Mouse (Mus musculus): Measurements from ENCODE around the gene Slc18a2. TPM values are rescaled to one million over a fixed set of nuclear protein-coding genes. Genes with fewer than 3 reads are reported as not detected.

Gene Slc18a2
- total and polyA plus RNA-seq, 3 experiments = 0.04 to 0.86 TPM; not detected in 1

GRCm38 (mm10) chr19:59228376-59228775 lies 32.3 kb upstream of the Slc18a2 start:
- Histone ChIP-seq H3K79me2 (replicated peaks; ENCODE audit: control insufficient read depth, extremely low read depth, insufficient read depth, poor library complexity, severe bottlenecking) (no peaks in the 10 kb centered on the region), H3K9me3 (replicated peaks; ENCODE audit: low read length) (no peaks in the 10 kb centered on the region), H3K27ac (ENCODE audit: insufficient read depth, low read depth) (no peak overlapping the region), H3K4me3 (replicated peaks in 1 of 3; ENCODE audit: low read depth in 2 of 3, low read length in 2 of 3, poor library complexity in 1 of 3) (no peak overlapping the region), H3K9ac (ENCODE audit: insufficient read depth, low read depth) (no peak overlapping the region), H3K4me2 (ENCODE audit: insufficient read depth, low read depth, poor library complexity, severe bottlenecking) (no peak overlapping the region), H3K4me1 (ENCODE audit: control insufficient read depth in 1 of 2, insufficient read depth in 2 of 2) (peaks cover 0 to 7% of the 10 kb centered on the region in 2 experiments; a peak in 2 of 4 replicates), H3K27me3 (replicated peaks) (peaks cover 2% of the 10 kb centered on the region), H3K36me3 (replicated peaks in 1 of 2; ENCODE audit: control insufficient read depth in 1 of 2, insufficient read depth in 1 of 2, low read length in 1 of 2) (no peaks in the 10 kb centered on the region)
- no peak for DNase-seq (ENCODE audit: extremely low read depth)
- in situ Hi-C loops (cut with MboI; ENCODE audit: low pct_ligation_motif_present, low pct_unique_long_range_greater_than_20kb, low sequenced_read_pairs) = no loop called here
- dilution Hi-C loops (cut with MboI; ENCODE audit: extremely low pct_ligation_motif_present, extremely low pct_unique_long_range_greater_than_20kb, low sequenced_read_pairs) = no loop called here
- no peak for TF ChIP-seq SMC3 (IDR thresholded peaks at IDR 0.05; ENCODE audit: low read depth, low read length)
- no peak for TF ChIP-seq MAZ (IDR thresholded peaks at IDR 0.05; ENCODE audit: low read depth, low read length)
- no peak for TF ChIP-seq JUND (conservative IDR thresholded peaks at IDR 0.05; ENCODE audit: low read depth, low read length)
- no peak for TF ChIP-seq TBP (conservative IDR thresholded peaks at IDR 0.05; ENCODE audit: low read depth, low read length)
- TF ChIP-seq CHD1 (IDR thresholded peaks at IDR 0.05; ENCODE audit: low read depth, low read length) = no peak
- TF ChIP-seq E2F4 (IDR thresholded peaks at IDR 0.05; ENCODE audit: insufficient replicate concordance, low read depth, low read length) = no peak
- no peak for TF ChIP-seq ZC3H11A (IDR thresholded peaks at IDR 0.05; ENCODE audit: low read depth, low read length)
- no peak for TF ChIP-seq USF2 (conservative IDR thresholded peaks at IDR 0.05; ENCODE audit: low read depth, low read length)
- TF ChIP-seq USF1 (IDR thresholded peaks at IDR 0.05; ENCODE audit: low read depth, low read length) = no peak
- no peak for TF ChIP-seq POLR2AphosphoS2 (IDR thresholded peaks at IDR 0.05; ENCODE audit: low read depth, low read length)
- TF ChIP-seq UBTF (IDR thresholded peaks at IDR 0.05; ENCODE audit: low read depth, low read length) = no peak

DNA sequence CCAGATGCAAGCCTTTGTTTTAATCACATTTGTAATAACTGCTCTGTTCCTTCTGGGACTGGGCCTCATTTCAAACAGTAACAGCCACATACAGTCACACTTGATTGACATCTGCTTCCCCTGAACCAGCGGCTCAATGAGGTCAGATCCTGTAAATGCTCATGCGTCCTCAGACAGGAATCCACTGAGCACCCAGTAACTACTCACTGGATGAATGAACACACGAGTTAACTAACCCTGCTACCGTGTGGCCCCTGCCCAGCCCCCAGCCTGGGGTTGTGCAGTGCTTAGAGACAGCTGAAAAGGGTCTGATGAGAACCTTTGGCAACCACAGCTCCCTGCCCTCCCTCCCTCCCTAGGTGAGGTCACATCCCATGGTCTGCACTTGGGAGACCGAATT lies 27.9 kb upstream of the Slc18a2 start:
- in situ Hi-C loops (cut with MboI; ENCODE audit: low pct_ligation_motif_present, low pct_unique_long_range_greater_than_20kb, low sequenced_read_pairs) = no loop called here

More for the DNA sequence above, 27.9 kb upstream of the Slc18a2 start:
- TF ChIP-seq CHD1 (IDR thresholded peaks at IDR 0.05; ENCODE audit: low read depth, low read length) (no peak), NELFE (IDR thresholded peaks at IDR 0.05; ENCODE audit: low read depth, low read length) (no peak), SIN3A (IDR thresholded peaks at IDR 0.05; ENCODE audit: low read length) (no peak), KAT2A (IDR thresholded peaks at IDR 0.05; ENCODE audit: insufficient replicate concordance, low read length) (no peak), RAD21 (IDR thresholded peaks at IDR 0.05; ENCODE audit: low read depth, low read length) (no peak), PAX5 (IDR thresholded peaks at IDR 0.05; ENCODE audit: low read length) (no peak), UBTF (IDR thresholded peaks at IDR 0.05; ENCODE audit: low read depth, low read length) (no peak), MYC (IDR thresholded peaks at IDR 0.05; ENCODE audit: low read depth, low read length) (no peak), USF2 (conservative IDR thresholded peaks at IDR 0.05; ENCODE audit: low read depth, low read length) (no peak), ZKSCAN1 (IDR thresholded peaks at IDR 0.05; ENCODE audit: borderline replicate concordance, low read depth, low read length) (no peak), TCF12 (IDR thresholded peaks at IDR 0.05; ENCODE audit: low read depth, low read length) (no peak), E2F4 (IDR thresholded peaks at IDR 0.05; ENCODE audit: insufficient replicate concordance, low read depth, low read length) (no peak), CTCF (conservative IDR thresholded peaks at IDR 0.05 in 1 of 2, IDR thresholded peaks at IDR 0.05 in 1 of 2; ENCODE audit: low read depth in 2 of 2, low read length in 2 of 2) (no peak), MAFK (IDR thresholded peaks at IDR 0.05; ENCODE audit: insufficient replicate concordance, low read length) (no peak), JUN (IDR thresholded peaks at IDR 0.05; ENCODE audit: insufficient read depth, low read depth, low read length) (no peak), POLR2AphosphoS2 (IDR thresholded peaks at IDR 0.05; ENCODE audit: low read depth, low read length) (no peak), POLR2A (IDR thresholded peaks at IDR 0.05; ENCODE audit: low read depth, low read length) (no peak), RCOR1 (conservative IDR thresholded peaks at IDR 0.05; ENCODE audit: low read depth, low read length) (no peak), BHLHE40 (IDR thresholded peaks at IDR 0.05; ENCODE audit: low read depth, low read length) (no peak), JUND (conservative IDR thresholded peaks at IDR 0.05; ENCODE audit: low read depth, low read length) (no peak)
- Histone ChIP-seq H3K4me3 (replicated peaks in 1 of 3; ENCODE audit: low read depth in 2 of 3, low read length in 2 of 3, poor library complexity in 1 of 3) (no peak overlapping the region), H3K27me3 (replicated peaks) (no peaks in the 10 kb centered on the region), H3K36me3 (replicated peaks in 1 of 2; ENCODE audit: control insufficient read depth in 1 of 2, insufficient read depth in 1 of 2, low read length in 1 of 2) (no peaks in the 10 kb centered on the region), H3K79me2 (replicated peaks; ENCODE audit: control insufficient read depth, extremely low read depth, insufficient read depth, poor library complexity, severe bottlenecking) (no peaks in the 10 kb centered on the region), H3K4me1 (ENCODE audit: control insufficient read depth in 1 of 2, insufficient read depth in 2 of 2) (peaks cover 0 to 7% of the 10 kb centered on the region in 2 experiments; a peak in 2 of 4 replicates), H3K27ac (ENCODE audit: insufficient read depth, low read depth) (no peak overlapping the region), H3K9me3 (replicated peaks; ENCODE audit: low read length) (peaks cover 2% of the 10 kb centered on the region), H3K9ac (ENCODE audit: insufficient read depth, low read depth) (no peak overlapping the region), H3K4me2 (ENCODE audit: insufficient read depth, low read depth, poor library complexity, severe bottlenecking) (no peak overlapping the region)
- no peak for DNase-seq (ENCODE audit: extremely low read depth)
- dilution Hi-C loops (cut with MboI; ENCODE audit: extremely low pct_ligation_motif_present, extremely low pct_unique_long_range_greater_than_20kb, low sequenced_read_pairs) = no loop called here

Measured in CH12.LX (cell line).